Comparison of ENCODE assay signal across 18 mouse cellular contexts in the genomic region with DNA sequence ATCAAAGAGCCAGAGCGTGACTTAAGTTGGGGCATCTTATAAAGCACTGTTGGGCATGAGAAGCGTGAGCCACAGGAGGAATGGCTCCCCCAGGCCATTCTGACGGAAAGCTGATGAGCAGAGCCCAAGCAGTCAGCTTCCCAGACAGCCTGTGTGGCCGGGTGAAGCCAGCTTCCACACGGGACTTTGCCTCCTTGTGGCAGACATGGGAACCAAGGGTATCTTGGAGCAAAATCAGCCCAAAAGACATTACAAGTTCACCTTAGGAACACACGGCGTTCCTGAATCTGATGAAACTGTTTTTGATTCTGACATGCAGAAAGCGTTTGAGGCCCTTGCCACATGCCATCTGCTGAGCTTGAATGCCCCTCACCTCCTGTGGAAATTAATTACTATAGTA.
A peak's percentile ranks its signal among the peaks of the same experiment; 100 is the strongest.
DNase-seq lines count a peak whose midpoint lies in the region; ATAC-seq and TF ChIP-seq lines count a peak whose summit lies in the region.
"Had no signal": no experiment of that assay in that cellular context is flagged by ENCODE, and none has a peak within 500 bp of the region (broad histone marks: within the 10 kb centered on the region; RNA-seq: fewer than 3 reads in every experiment).

No protein-coding gene starts in this region.

- no peak for ATAC-seq in hindbrain, postnatal 0 days
- ATAC-seq in hindbrain, embryonic 14.5 days (ENCODE audit: low FRiP score), result no peak
- ATAC-seq in neural tube, embryonic 13.5 days (ENCODE audit: low read depth), result no peak
- no peak for ATAC-seq in neural tube, embryonic 15.5 days (ENCODE audit: low FRiP score)
- ATAC-seq: forebrain, embryonic 13.5 days; hindbrain, embryonic 16.5 days had no signal

- no peak for DNase-seq in hindbrain, postnatal 0 days (ENCODE audit: low spot score)
- DNase-seq in hindbrain, embryonic 14.5 days (ENCODE audit: low spot score), result no peak
- peak; percentile 19 for DNase-seq in ES-CJ7 (ENCODE audit: low read depth, low spot score)
- no peak for DNase-seq in brain, embryonic 14.5 days (ENCODE audit: low read depth)
- DNase-seq in spleen, postnatal 10 days (ENCODE audit: low spot score in 2 of 2), result no peak
- DNase-seq in Muller cell, postnatal 12 days (ENCODE audit: inconsistent ontology term), result no peak
- DNase-seq: adrenal gland, postnatal 10 days; cerebellum, adult 18-20 months; cerebellum, postnatal 10 days; gastrocnemius, postnatal 36 days; heart, adult 11 months; heart, postnatal 36 days had no signal

- no peak overlapping the region for H3K9ac ChIP-seq in hindbrain, postnatal 0 days (replicated peaks; ENCODE audit: low read length)
- H3K9ac ChIP-seq in hindbrain, embryonic 14.5 days, result no peak overlapping the region
- H3K9ac ChIP-seq in neural tube, embryonic 13.5 days, result no peak overlapping the region
- H3K9ac ChIP-seq in neural tube, embryonic 15.5 days (replicated peaks), result no peak overlapping the region
- H3K9ac ChIP-seq: forebrain, embryonic 13.5 days; heart, embryonic 13.5 days had no signal

- H3K36me3 ChIP-seq in hindbrain, postnatal 0 days (ENCODE audit: insufficient read depth, low read length), result no peaks in the 10 kb centered on the region
- H3K36me3 ChIP-seq in hindbrain, embryonic 14.5 days (replicated peaks; ENCODE audit: control insufficient read depth, insufficient read depth), result no peaks in the 10 kb centered on the region
- no peaks in the 10 kb centered on the region for H3K36me3 ChIP-seq in neural tube, embryonic 13.5 days
- no peaks in the 10 kb centered on the region for H3K36me3 ChIP-seq in neural tube, embryonic 15.5 days
- H3K36me3 ChIP-seq: embryonic facial prominence, embryonic 10.5 days; heart, embryonic 13.5 days had no signal

- WGBS in hindbrain, postnatal 0 days, result 37% methylated on average over 8 of the region's 8 CpGs
- WGBS in hindbrain, embryonic 14.5 days, result 41% methylated on average over 8 of the region's 8 CpGs
- 37% methylated on average over 8 of the region's 8 CpGs for WGBS in neural tube, embryonic 13.5 days
- WGBS in neural tube, embryonic 15.5 days, result 36% methylated on average over 8 of the region's 8 CpGs

- peak; percentile 57 for TF ChIP-seq CTCF in hindbrain, postnatal 0 days (IDR thresholded peaks at IDR 0.05; ENCODE audit: low read depth)
- peak; percentile 33; the same call in 1 of the 2 replicates for TF ChIP-seq CTCF in brain, embryonic 14.5 days (IDR thresholded peaks at IDR 0.05; ENCODE audit: borderline replicate concordance, extremely low read depth, insufficient read depth, insufficient read length)

- H3K27me3 ChIP-seq in hindbrain, postnatal 0 days (ENCODE audit: insufficient read depth, low read length), result no peaks in the 10 kb centered on the region
- no peaks in the 10 kb centered on the region for H3K27me3 ChIP-seq in hindbrain, embryonic 14.5 days (ENCODE audit: control insufficient read depth, insufficient read depth, low read length)
- no peaks in the 10 kb centered on the region; the same call in 1 of the 2 replicates for H3K27me3 ChIP-seq in neural tube, embryonic 13.5 days
- H3K27me3 ChIP-seq in neural tube, embryonic 15.5 days (replicated peaks), result no peaks in the 10 kb centered on the region

- H3K27ac ChIP-seq in hindbrain, postnatal 0 days, result no peak overlapping the region
- H3K27ac ChIP-seq in hindbrain, embryonic 14.5 days, result no peak overlapping the region
- H3K27ac ChIP-seq in neural tube, embryonic 13.5 days (replicated peaks), result peak overlapping the region; percentile 18; the same call in 1 of the 2 replicates
- H3K27ac ChIP-seq in neural tube, embryonic 15.5 days (replicated peaks), result no peak overlapping the region
- H3K27ac ChIP-seq: embryonic facial prominence, embryonic 10.5 days; forebrain, embryonic 13.5 days; heart, embryonic 13.5 days had no signal

- TF ChIP-seq POLR2A in brain, embryonic 14.5 days (IDR thresholded peaks at IDR 0.05; ENCODE audit: borderline replicate concordance, extremely low read depth, insufficient read depth, insufficient read length, poor library complexity, severe bottlenecking), result no peak

- peaks cover 15% of the 10 kb centered on the region for H3K4me1 ChIP-seq in hindbrain, postnatal 0 days (ENCODE audit: insufficient read depth, low read length)
- H3K4me1 ChIP-seq in hindbrain, embryonic 14.5 days (replicated peaks; ENCODE audit: control insufficient read depth, insufficient read depth, low read length), result peaks cover 28% of the 10 kb centered on the region
- peaks cover 45% of the 10 kb centered on the region for H3K4me1 ChIP-seq in neural tube, embryonic 13.5 days (replicated peaks)
- peaks cover 37% of the 10 kb centered on the region for H3K4me1 ChIP-seq in neural tube, embryonic 15.5 days
- H3K4me1 ChIP-seq: heart, embryonic 13.5 days had no signal

- H3K4me2 ChIP-seq in hindbrain, postnatal 0 days (ENCODE audit: low read depth, low read length), result no peak overlapping the region
- no peak overlapping the region for H3K4me2 ChIP-seq in hindbrain, embryonic 14.5 days (replicated peaks)
- H3K4me2 ChIP-seq in neural tube, embryonic 13.5 days, result no peak overlapping the region
- no peak overlapping the region for H3K4me2 ChIP-seq in neural tube, embryonic 15.5 days
- H3K4me2 ChIP-seq: forebrain, embryonic 13.5 days; heart, embryonic 13.5 days had no signal

- no peaks in the 10 kb centered on the region for H3K9me3 ChIP-seq in hindbrain, postnatal 0 days (ENCODE audit: low read length)
- no peaks in the 10 kb centered on the region for H3K9me3 ChIP-seq in hindbrain, embryonic 14.5 days (ENCODE audit: control insufficient read depth, low read length)
- no peaks in the 10 kb centered on the region for H3K9me3 ChIP-seq in neural tube, embryonic 13.5 days
- H3K9me3 ChIP-seq in neural tube, embryonic 15.5 days (replicated peaks), result no peaks in the 10 kb centered on the region
- H3K9me3 ChIP-seq: embryonic facial prominence, embryonic 10.5 days; forebrain, embryonic 13.5 days; heart, embryonic 13.5 days had no signal

- no peak overlapping the region for H3K4me3 ChIP-seq in hindbrain, postnatal 0 days (ENCODE audit: low read length)
- no peak overlapping the region for H3K4me3 ChIP-seq in hindbrain, embryonic 14.5 days (replicated peaks; ENCODE audit: low read length)
- no peak overlapping the region for H3K4me3 ChIP-seq in neural tube, embryonic 13.5 days
- H3K4me3 ChIP-seq in neural tube, embryonic 15.5 days (replicated peaks), result no peak overlapping the region
- H3K4me3 ChIP-seq: embryonic facial prominence, embryonic 10.5 days; forebrain, embryonic 13.5 days; heart, embryonic 13.5 days had no signal
